Mouse (Mus musculus): Measurements from ENCODE around the gene Xylb.

Xylb gene

GRCm38 (mm10) chr9:119401801-119402214, 44.6 kb downstream of the Xylb start, which contains the start of gene Acvr2b:
Gene Acvr2b (plus strand): TSS chr9:119402118.
- DNase-seq (ENCODE audit: low spot score): peak; percentile 94

GRCm38 (mm10) chr9:119402253-119403235, 45.4 kb downstream of the Xylb start:
- peak; percentile 28 for DNase-seq (ENCODE audit: low spot score)

GRCm38 (mm10) chr9:119403236-119403641, 46.1 kb downstream of the Xylb start:
- peak; percentile 16 for DNase-seq (ENCODE audit: low spot score)

- no peak for DNase-seq (ENCODE audit: low spot score)
These were observed 46.9 kb downstream of the Xylb start for GRCm38 (mm10) chr9:119404090-119404489.

- peak; percentile 18 for DNase-seq (ENCODE audit: low spot score)
These were observed 50.7 kb downstream of the Xylb start for GRCm38 (mm10) chr9:119407884-119408283.

- DNase-seq (ENCODE audit: low spot score): no peak
These were observed 51.9 kb downstream of the Xylb start for GRCm38 (mm10) chr9:119408898-119409664.

GRCm38 (mm10) chr9:119409864-119410263, 52.7 kb downstream of the Xylb start:
- DNase-seq (ENCODE audit: low spot score): no peak

- no peak for DNase-seq (ENCODE audit: low spot score)
These were observed 60.8 kb downstream of the Xylb start for GRCm38 (mm10) chr9:119418025-119418424.

GRCm38 (mm10) chr9:119419852-119420438, 62.8 kb downstream of the Xylb start:
- DNase-seq (ENCODE audit: low spot score): no peak

GRCm38 (mm10) chr9:119425217-119425975, 68.2 kb downstream of the Xylb start:
- peak; percentile 68 for DNase-seq (ENCODE audit: low spot score)

- peak; percentile 59 for DNase-seq (ENCODE audit: low spot score)
These were observed 68.8 kb downstream of the Xylb start for GRCm38 (mm10) chr9:119425976-119426415.

- no peak for DNase-seq (ENCODE audit: low spot score)
These were observed 69.3 kb downstream of the Xylb start for GRCm38 (mm10) chr9:119426483-119426882.

GRCm38 (mm10) chr9:119430311-119430710, 73.1 kb downstream of the Xylb start:
- peak; percentile 85 for DNase-seq (ENCODE audit: low spot score)

- DNase-seq (ENCODE audit: low spot score): no peak
These were observed 78.7 kb downstream of the Xylb start for GRCm38 (mm10) chr9:119435855-119436254.

GRCm38 (mm10) chr9:119438065-119438464, 80.9 kb downstream of the Xylb start:
- DNase-seq (ENCODE audit: low spot score): no peak

GRCm38 (mm10) chr9:119438498-119439000, 81.4 kb downstream of the Xylb start:
- DNase-seq (ENCODE audit: low spot score): no peak

Data from lung, postnatal 25 days (tissue).